ENCODE assay signal across 8 mouse cellular contexts in the genomic region with DNA sequence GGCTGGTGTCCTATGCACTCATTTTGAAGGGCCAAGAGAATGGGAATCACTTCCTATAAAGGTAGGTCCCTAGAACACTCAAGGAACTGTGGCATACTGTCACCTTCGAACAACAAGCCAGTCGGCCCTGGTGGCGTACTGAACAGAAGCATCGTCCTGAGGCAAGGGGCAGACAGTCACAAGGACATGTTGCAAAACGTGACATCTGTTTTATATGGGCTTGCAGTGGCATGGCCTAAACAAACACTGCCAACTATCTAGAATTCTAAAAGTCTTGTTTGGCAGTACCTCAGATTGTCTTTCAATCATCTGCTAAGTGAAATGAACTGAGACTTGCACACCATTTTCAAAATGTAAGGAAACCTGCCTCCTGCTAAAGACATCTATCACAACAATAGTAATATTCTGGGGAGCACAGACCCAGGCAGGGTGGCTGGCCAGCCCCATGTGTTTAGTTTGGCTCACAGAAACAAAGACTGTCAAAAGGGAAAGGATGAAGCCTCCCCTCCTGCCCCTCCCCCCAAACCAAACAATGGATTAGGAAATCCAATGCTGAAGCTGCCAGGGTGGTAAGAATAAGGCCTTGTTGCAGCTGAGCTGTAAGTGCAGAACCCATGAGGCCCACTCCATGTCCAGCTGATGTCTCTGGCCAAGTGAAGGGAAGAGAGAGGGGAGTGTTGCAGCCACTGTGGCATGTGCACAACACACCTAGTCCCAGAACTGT. TPM values are rescaled to one million over a fixed set of nuclear protein-coding genes. Genes with fewer than 3 reads are reported as not detected.
DNase-seq lines count a peak whose midpoint lies in the region; ATAC-seq and TF ChIP-seq lines count a peak whose summit lies in the region.

No protein-coding gene starts in this region.

- no peaks in the 10 kb centered on the region for H3K36me3 ChIP-seq in forebrain, postnatal 0 days (ENCODE audit: insufficient read depth)
- H3K36me3 ChIP-seq in hindbrain, embryonic 16.5 days (ENCODE audit: control insufficient read depth, insufficient read depth, low read length), result no peaks in the 10 kb centered on the region
- no peaks in the 10 kb centered on the region for H3K36me3 ChIP-seq in midbrain, embryonic 11.5 days (ENCODE audit: control insufficient read depth, insufficient read depth, low read length)

- ATAC-seq in forebrain, postnatal 0 days, result peak; percentile 71; the same call in 1 of the 2 replicates
- ATAC-seq in hindbrain, embryonic 16.5 days, result peak; percentile 52; the same call in 1 of the 2 replicates
- peak; percentile 81 for ATAC-seq in midbrain, embryonic 11.5 days (ENCODE audit: low FRiP score)
- no peak for ATAC-seq in megakaryocyte progenitor cell, adult 5-6 weeks (replicated peaks; ENCODE audit: poor library complexity)
- no peak for ATAC-seq in megakaryocyte-erythroid progenitor cell, adult 5-6 weeks (replicated peaks; ENCODE audit: low FRiP score, low TSS enrichment, poor library complexity, severe bottlenecking)

- intact Hi-C loops in left cerebral cortex, postnatal 36 days (cut with DNase I), result no loop called here

- H3K4me2 ChIP-seq in forebrain, postnatal 0 days (ENCODE audit: low read depth), result no peak overlapping the region
- H3K4me2 ChIP-seq in hindbrain, embryonic 16.5 days (ENCODE audit: low read length), result no peak overlapping the region
- H3K4me2 ChIP-seq in midbrain, embryonic 11.5 days, result no peak overlapping the region

- no peaks in the 10 kb centered on the region for H3K9me3 ChIP-seq in forebrain, postnatal 0 days (ENCODE audit: low read length)
- no peaks in the 10 kb centered on the region for H3K9me3 ChIP-seq in hindbrain, embryonic 16.5 days (ENCODE audit: control insufficient read depth, low read length)
- H3K9me3 ChIP-seq in midbrain, embryonic 11.5 days (ENCODE audit: control insufficient read depth, low read length), result no peaks in the 10 kb centered on the region

- H3K9ac ChIP-seq in forebrain, postnatal 0 days, result no peak overlapping the region
- no peak overlapping the region for H3K9ac ChIP-seq in hindbrain, embryonic 16.5 days (ENCODE audit: low read depth, low read length)
- H3K9ac ChIP-seq in midbrain, embryonic 11.5 days (ENCODE audit: low read length), result peak overlapping the region; percentile 38; the same call in 1 of the 2 replicates

- no peaks in the 10 kb centered on the region for H3K27me3 ChIP-seq in forebrain, postnatal 0 days (ENCODE audit: insufficient read depth, low read length)
- H3K27me3 ChIP-seq in hindbrain, embryonic 16.5 days (replicated peaks; ENCODE audit: control insufficient read depth, insufficient read depth, low read length), result no peaks in the 10 kb centered on the region
- H3K27me3 ChIP-seq in midbrain, embryonic 11.5 days (ENCODE audit: control insufficient read depth, insufficient read depth, low read length), result no peaks in the 10 kb centered on the region

- H3K4me1 ChIP-seq in forebrain, postnatal 0 days (ENCODE audit: insufficient read depth), result 0 out of 2 replicates have a peak, but pooled peaks cover 5% of the 10 kb centered on the region
- H3K4me1 ChIP-seq in hindbrain, embryonic 16.5 days (ENCODE audit: control insufficient read depth, insufficient read depth, low read depth, low read length), result peaks cover 9% of the 10 kb centered on the region
- peaks cover 17% of the 10 kb centered on the region for H3K4me1 ChIP-seq in midbrain, embryonic 11.5 days (ENCODE audit: control insufficient read depth, insufficient read depth, low read length)

- peak; percentile 18 to 25 for DNase-seq in left cerebral cortex, adult 18-20 months (ENCODE audit: low spot score in 2 of 2)
- no peak for DNase-seq in left cerebral cortex, postnatal 36 days (ENCODE audit: low spot score in 2 of 2)
- peak; percentile 45 for DNase-seq in forebrain, postnatal 0 days
- peak; percentile 95 for DNase-seq in midbrain, embryonic 11.5 days (ENCODE audit: low spot score, missing footprints)
- no peak for DNase-seq in ovary, adult 18-20 months (ENCODE audit: low spot score)

- H3K27ac ChIP-seq in forebrain, postnatal 0 days (ENCODE audit: low read depth, low read length), result 0 out of 2 replicates have a peak overlapping the region, but pooled peaks have one; percentile 24
- no peak overlapping the region for H3K27ac ChIP-seq in hindbrain, embryonic 16.5 days (ENCODE audit: low read depth, low read length)
- peak overlapping the region; percentile 40; the same call in 1 of the 2 replicates for H3K27ac ChIP-seq in midbrain, embryonic 11.5 days (ENCODE audit: low read depth, low read length)

- no peak for TF ChIP-seq CTCF in forebrain, postnatal 0 days (IDR thresholded peaks at IDR 0.05; ENCODE audit: low read depth)

- H3K4me3 ChIP-seq in forebrain, postnatal 0 days (ENCODE audit: low read depth, low read length), result no peak overlapping the region
- no peak overlapping the region for H3K4me3 ChIP-seq in hindbrain, embryonic 16.5 days (ENCODE audit: low read length)
- no peak overlapping the region for H3K4me3 ChIP-seq in midbrain, embryonic 11.5 days (ENCODE audit: low read depth, low read length)

- 51% methylated on average over 5 of the region's 5 CpGs for WGBS in forebrain, postnatal 0 days
- WGBS in hindbrain, embryonic 16.5 days, result 52% methylated on average over 5 of the region's 5 CpGs
- WGBS in midbrain, embryonic 11.5 days, result 64% methylated on average over 5 of the region's 5 CpGs

RNA-seq across cellular contexts. Expression of a gene that starts 41.7 kb away (rescaled TPM):
- 1 to 10 TPM; 1.2 to 2.0 TPM for total RNA-seq in left cerebral cortex, adult 18-20 months (2021)
- 1 to 10 TPM; 1.4 to 1.6 TPM for total RNA-seq in left cerebral cortex, postnatal 36 days (2021)
- 3.1 and 4.4 TPM in 2 replicates for total RNA-seq in forebrain, postnatal 0 days (2014; rRNA removed)
- 2.2 and 2.5 TPM in 2 replicates for polyA plus RNA-seq in forebrain, postnatal 0 days (2015; fragmentation: Nextera tagmentation; extraction: Ambion mirVana)
- polyA plus RNA-seq in hindbrain, embryonic 16.5 days (2015; fragmentation: Nextera tagmentation; extraction: Ambion mirVana), result 4.1 and 5.3 TPM in 2 replicates
- polyA plus RNA-seq in midbrain, embryonic 11.5 days (2014; fragmentation: Nextera tagmentation; extraction: Ambion mirVana), result 6.9 and 9.2 TPM in 2 replicates
- 0.29 TPM in 1 of 2 replicates, not detected in the other for total RNA-seq in megakaryocyte progenitor cell, adult 5-6 weeks (2015)
- not detected in 2 replicates for total RNA-seq in megakaryocyte progenitor cell, adult 5-6 weeks (2017)
- total RNA-seq in megakaryocyte-erythroid progenitor cell, adult 5-6 weeks (2014; fragmentation: Nextera tagmentation), result not detected in 2 replicates
- not detected in 2 replicates for total RNA-seq in megakaryocyte-erythroid progenitor cell, adult 5-6 weeks (2017)

Comparison
In these comparisons a context has a peak if more than half of its experiments do, and no peak if none do; other contexts are left out.
1. DNase-seq: peak in left cerebral cortex, adult 18-20 months (2 of 2), forebrain, postnatal 0 days (single experiment) and midbrain, embryonic 11.5 days (single experiment); none in left cerebral cortex, postnatal 36 days (0 of 2) and ovary, adult 18-20 months (single experiment).
2. ATAC-seq: peak in forebrain, postnatal 0 days (single experiment), hindbrain, embryonic 16.5 days (single experiment) and midbrain, embryonic 11.5 days (single experiment); none in megakaryocyte progenitor cell, adult 5-6 weeks (single experiment) and megakaryocyte-erythroid progenitor cell, adult 5-6 weeks (single experiment).